Mouse (Mus musculus) cerebellum, adult 2 months (tissue): ENCODE results near the gene Magi2.

Source experiments
- CTCF ChIP-seq: fragments of 200-500 bp; IDR thresholded peaks from 2 replicates; pipeline ENCODE4 v1.5.1; 2011; ENCODE audit warnings: low read depth, mild to moderate bottlenecking, control low read depth, low read length, moderate library complexity, borderline replicate concordance; ENCODE audit not compliant: insufficient read depth
- POLR2A ChIP-seq: fragments of 200-500 bp; IDR thresholded peaks from 2 replicates; pipeline ENCODE4 v1.6.1; 2011; ENCODE audit warnings: low read length, control low read depth, borderline replicate concordance; ENCODE audit not compliant: insufficient read depth

GRCm38 (mm10) chr5:20622837-20623573, 1396.2 kb downstream of the Magi2 start:
- TF ChIP-seq POLR2A = no peak
- no peak for TF ChIP-seq CTCF
